Mouse (Mus musculus) MEL (cell line): ENCODE data around the gene Grip1. TPM values are rescaled to one million over a fixed set of nuclear protein-coding genes. Genes with fewer than 3 reads are reported as not detected.

Source experiments
- DNase-seq: peaks from one replicate; pipeline ENCODE4 v3.0.0; 2011; ENCODE audit warnings: low read depth, low spot score
- H3K27ac ChIP-seq: 2 replicates; pipeline ENCODE4 v1.5.1; 2012; ENCODE audit warnings: low read depth, mild to moderate bottlenecking, control low read depth, low read length, moderate library complexity; ENCODE audit not compliant: control insufficient read depth
- H3K27me3 ChIP-seq, 2 experiments: fragments of 150-350 bp in 1 of 2; sonication (generic) in 1 of 2; 2 replicates each; pipeline ENCODE4 v1.6.1; 2012; ENCODE audit warnings: low read length in 2 of 2, mild to moderate bottlenecking in 2 of 2, improper control_type of control experiment in 1 of 2, moderate library complexity in 1 of 2; ENCODE audit not compliant: insufficient read depth in 2 of 2, control insufficient read depth in 1 of 2
- H3K36me3 ChIP-seq, 2 experiments: 2 replicates each; pipeline ENCODE4 v1.6.1; 2012 to 2014; ENCODE audit warnings: low read length in 2 of 2, improper control_type of control experiment in 1 of 2, inconsistent platforms in 1 of 2, mild to moderate bottlenecking in 1 of 2; ENCODE audit not compliant: insufficient read depth in 2 of 2, control insufficient read depth in 1 of 2
- H3K4me1 ChIP-seq, 2 experiments: fragments of 150-350 bp in 1 of 2; sonication (generic) in 1 of 2; 2 replicates each; pipeline ENCODE4 v1.6.1; 2012; ENCODE audit warnings: low read length in 2 of 2, improper control_type of control experiment in 1 of 2, mild to moderate bottlenecking in 1 of 2; ENCODE audit not compliant: insufficient read depth in 2 of 2, control insufficient read depth in 1 of 2
- H3K4me3 ChIP-seq, 2 experiments: fragments of 150-350 bp in 1 of 2; sonication (generic) in 1 of 2; 2 replicates each; pipeline ENCODE4 v1.5.1; 2012; ENCODE audit warnings: low read depth in 2 of 2, low read length in 2 of 2, mild to moderate bottlenecking in 2 of 2, moderate library complexity in 2 of 2, control low read depth in 1 of 2, improper control_type of control experiment in 1 of 2; ENCODE audit not compliant: control insufficient read depth in 1 of 2, insufficient read depth in 1 of 2
- H3K79me2 ChIP-seq: 2 replicates; pipeline ENCODE4 v1.6.1; 2012; ENCODE audit warnings: mild to moderate bottlenecking, low read length, moderate library complexity; ENCODE audit not compliant: control insufficient read depth, poor library complexity, insufficient read depth
- H3K9ac ChIP-seq: 2 replicates; pipeline ENCODE4 v1.6.1; 2012; ENCODE audit warnings: low read depth, mild to moderate bottlenecking, control low read depth, low read length, moderate library complexity; ENCODE audit not compliant: control insufficient read depth, poor library complexity, severe bottlenecking
- H3K9me3 ChIP-seq: fragments of 150-350 bp; sonication (generic); replicated peaks from 2 replicates; pipeline ENCODE4 v1.6.1; 2012; ENCODE audit warnings: mild to moderate bottlenecking, low read length, improper control_type of control experiment, moderate library complexity; ENCODE audit not compliant: insufficient read depth
- BHLHE40 ChIP-seq: IDR thresholded peaks from 2 replicates; pipeline ENCODE4 v1.6.1; 2012; ENCODE audit warnings: low read depth, mild to moderate bottlenecking, inconsistent platforms, low read length, improper control_type of control experiment, borderline replicate concordance
- CHD2 ChIP-seq: IDR thresholded peaks from 2 replicates; pipeline ENCODE4 v1.6.1; 2011; ENCODE audit warnings: low read length, improper control_type of control experiment
- CTCF ChIP-seq, 3 experiments: IDR thresholded peaks in 2 of 3; conservative IDR thresholded peaks in 1 of 3; 2 replicates each; pipeline ENCODE4 v1.5.1; 2011 to 2012; ENCODE audit warnings: low read length in 3 of 3, low read depth in 2 of 3, mild to moderate bottlenecking in 2 of 3, improper control_type of control experiment in 1 of 3, inconsistent platforms in 1 of 3, mixed read lengths in 1 of 3, moderate library complexity in 1 of 3; ENCODE audit not compliant: control insufficient read depth in 1 of 3, insufficient read depth in 1 of 3, poor library complexity in 1 of 3, severe bottlenecking in 1 of 3
- ELF1 ChIP-seq: IDR thresholded peaks from 2 replicates; pipeline ENCODE4 v1.6.1; 2014; ENCODE audit warnings: low read depth, mild to moderate bottlenecking, inconsistent platforms, low read length, improper control_type of control experiment, moderate library complexity
- EP300 ChIP-seq, 2 experiments: IDR thresholded peaks; 2 replicates each; pipeline ENCODE4 v1.6.1; 2011; ENCODE audit warnings: improper control_type of control experiment in 2 of 2, low read length in 2 of 2, low read depth in 1 of 2, mild to moderate bottlenecking in 1 of 2
- ETS1 ChIP-seq: IDR thresholded peaks from 2 replicates; pipeline ENCODE4 v1.6.1; 2012; ENCODE audit warnings: low read depth, mild to moderate bottlenecking, inconsistent platforms, low read length, improper control_type of control experiment, moderate library complexity
- GABPA ChIP-seq: IDR thresholded peaks from 2 replicates; pipeline ENCODE4 v1.6.1; 2012; ENCODE audit warnings: low read depth, mild to moderate bottlenecking, inconsistent platforms, low read length, improper control_type of control experiment, moderate library complexity
- GATA1 ChIP-seq: IDR thresholded peaks from 2 replicates; pipeline ENCODE4 v1.6.1; 2011; ENCODE audit warnings: low read depth, low read length, improper control_type of control experiment
- HCFC1 ChIP-seq: IDR thresholded peaks from 2 replicates; pipeline ENCODE4 v1.6.1; 2012; ENCODE audit warnings: low read depth, mild to moderate bottlenecking, inconsistent platforms, low read length, improper control_type of control experiment, moderate library complexity
- KAT2A ChIP-seq: conservative IDR thresholded peaks from 2 replicates; pipeline ENCODE4 v1.6.1; 2012; ENCODE audit warnings: low read depth, low read length, improper control_type of control experiment, inconsistent platforms
- MAX ChIP-seq: IDR thresholded peaks from 2 replicates; pipeline ENCODE4 v1.6.1; 2011; ENCODE audit warnings: low read length, improper control_type of control experiment
- MAZ ChIP-seq: IDR thresholded peaks from 2 replicates; pipeline ENCODE4 v1.6.1; 2012; ENCODE audit warnings: low read depth, mild to moderate bottlenecking, inconsistent platforms, low read length, improper control_type of control experiment
- MEF2A ChIP-seq: IDR thresholded peaks from 2 replicates; pipeline ENCODE4 v1.6.1; 2014; ENCODE audit warnings: low read depth, mild to moderate bottlenecking, inconsistent platforms, low read length, improper control_type of control experiment; ENCODE audit not compliant: poor library complexity, insufficient replicate concordance, severe bottlenecking; ENCODE audit errors: extremely low read depth
- MXI1 ChIP-seq: IDR thresholded peaks from 2 replicates; pipeline ENCODE4 v1.6.1; 2011; ENCODE audit warnings: mild to moderate bottlenecking, low read depth, low read length, improper control_type of control experiment
- NRF1 ChIP-seq: IDR thresholded peaks from 2 replicates; pipeline ENCODE4 v1.6.1; 2014; ENCODE audit warnings: low read depth, mild to moderate bottlenecking, inconsistent platforms, low read length, improper control_type of control experiment, moderate library complexity; ENCODE audit not compliant: poor library complexity, insufficient read depth, severe bottlenecking
- POLR2AphosphoS2 ChIP-seq: IDR thresholded peaks from 2 replicates; pipeline ENCODE4 v1.6.1; 2011; ENCODE audit warnings: low read length, improper control_type of control experiment
- POLR2AphosphoS5 ChIP-seq: IDR thresholded peaks from 2 replicates; pipeline ENCODE4 v1.6.1; 2012; ENCODE audit warnings: low read depth, borderline replicate concordance, mild to moderate bottlenecking, inconsistent platforms, low read length, moderate library complexity, mixed read lengths
- RAD21 ChIP-seq: IDR thresholded peaks from 2 replicates; pipeline ENCODE4 v1.6.1; 2011; ENCODE audit warnings: mild to moderate bottlenecking, low read depth, low read length, improper control_type of control experiment
- RCOR1 ChIP-seq: IDR thresholded peaks from 2 replicates; pipeline ENCODE4 v1.6.1; 2012; ENCODE audit warnings: low read depth, mild to moderate bottlenecking, inconsistent platforms, low read length, improper control_type of control experiment
- SIN3A ChIP-seq: IDR thresholded peaks from 2 replicates; pipeline ENCODE4 v1.6.1; 2012; ENCODE audit warnings: low read length, improper control_type of control experiment, inconsistent platforms
- SMC3 ChIP-seq: IDR thresholded peaks from 2 replicates; pipeline ENCODE4 v1.6.1; 2011; ENCODE audit warnings: low read depth, low read length, improper control_type of control experiment
- TAL1 ChIP-seq: IDR thresholded peaks from 2 replicates; pipeline ENCODE4 v1.6.1; 2012; ENCODE audit warnings: mild to moderate bottlenecking, inconsistent platforms, low read length, moderate library complexity, mixed read lengths
- TCF12 ChIP-seq: IDR thresholded peaks from 2 replicates; pipeline ENCODE4 v1.6.1; 2014; ENCODE audit warnings: low read depth, mild to moderate bottlenecking, inconsistent platforms, low read length, improper control_type of control experiment, moderate library complexity
- USF1 ChIP-seq: IDR thresholded peaks from 2 replicates; pipeline ENCODE4 v1.6.1; 2014; ENCODE audit warnings: low read depth, mild to moderate bottlenecking, inconsistent platforms, low read length, improper control_type of control experiment, moderate library complexity
- USF2 ChIP-seq, 2 experiments: IDR thresholded peaks; 2 replicates each; pipeline ENCODE4 v1.6.1; 2011 to 2012; ENCODE audit warnings: improper control_type of control experiment in 2 of 2, low read length in 2 of 2, borderline replicate concordance in 1 of 2, inconsistent platforms in 1 of 2, low read depth in 1 of 2, mild to moderate bottlenecking in 1 of 2; ENCODE audit not compliant: insufficient read depth in 1 of 2
- ZC3H11A ChIP-seq: IDR thresholded peaks from 2 replicates; pipeline ENCODE4 v1.6.1; 2012; ENCODE audit warnings: low read depth, mild to moderate bottlenecking, inconsistent platforms, low read length, improper control_type of control experiment
- ZMIZ1 ChIP-seq: IDR thresholded peaks from 2 replicates; pipeline ENCODE4 v1.6.1; 2012; ENCODE audit warnings: low read depth, mild to moderate bottlenecking, inconsistent platforms, low read length, improper control_type of control experiment, moderate library complexity
- polyA plus RNA-seq, 2 experiments: library from polyadenylated mRNA; stranded (reverse) in 1 of 2; unstranded in 1 of 2; fragments of >175 nt in 1 of 2; fragments of >200 nt in 1 of 2; gene quantifications; 2 replicates each; pipeline versions ENCODE4 v1.2.1 to v1.2.4; 2012; ENCODE audit warnings: low replicate concordance in 2 of 2, low read depth in 1 of 2; ENCODE audit not compliant: insufficient read length in 2 of 2, insufficient read depth in 1 of 2, missing spikeins in 1 of 2
- total RNA-seq: library from RNA; depleted of rRNA; stranded (reverse); fragments of 300-350 nt; gene quantifications from 2 replicates; pipeline ENCODE4 v1.2.3, GENCODE M21; 2012

Grip1 gene
- total and polyA plus RNA-seq, 3 experiments = 0.04 TPM; not detected in 2

GRCm38 (mm10) chr10:119722471-119722870, 268.8 kb downstream of the Grip1 start:
- Histone ChIP-seq H3K4me3 (no peak overlapping the region), H3K27me3 (no peaks in the 10 kb centered on the region), H3K4me1 (no peaks in the 10 kb centered on the region), H3K9me3 (no peaks in the 10 kb centered on the region), H3K79me2 (no peaks in the 10 kb centered on the region), H3K27ac (no peak overlapping the region), H3K9ac (no peak overlapping the region), H3K36me3 (no peaks in the 10 kb centered on the region)
- no peak for DNase-seq
- no peak for TF ChIP-seq HCFC1
- no peak for TF ChIP-seq POLR2AphosphoS2
- TF ChIP-seq MXI1 = no peak
- TF ChIP-seq TCF12 = no peak
- TF ChIP-seq EP300 (IDR thresholded peaks at IDR 0.05; ENCODE audit: low read depth in 1 of 2, low read length in 2 of 2) = no peak

- Histone ChIP-seq H3K4me1 (no peaks in the 10 kb centered on the region), H3K79me2 (no peaks in the 10 kb centered on the region)
- no peak for DNase-seq
Observed at GRCm38 (mm10) chr10:119723671-119724070, 270.0 kb downstream of the Grip1 start.

GRCm38 (mm10) chr10:119725363-119725762, 271.7 kb downstream of the Grip1 start:
- no peak for DNase-seq
- Histone ChIP-seq H3K9me3 (no peaks in the 10 kb centered on the region), H3K4me1 (no peaks in the 10 kb centered on the region)

More at GRCm38 (mm10) chr10:119723671-119724070, 270.0 kb downstream of the Grip1 start:
- Histone ChIP-seq H3K4me3 (no peak overlapping the region), H3K27ac (no peak overlapping the region), H3K36me3 (no peaks in the 10 kb centered on the region), H3K9me3 (no peaks in the 10 kb centered on the region), H3K27me3 (no peaks in the 10 kb centered on the region), H3K9ac (no peak overlapping the region)
- no peak for TF ChIP-seq CTCF (IDR thresholded peaks at IDR 0.05 in 2 of 3, conservative IDR thresholded peaks at IDR 0.05 in 1 of 3; ENCODE audit: control insufficient read depth in 1 of 3, insufficient read depth in 1 of 3, low read depth in 2 of 3, low read length in 3 of 3, poor library complexity in 1 of 3, severe bottlenecking in 1 of 3)
- no peak for TF ChIP-seq HCFC1
- no peak for TF ChIP-seq ETS1
- TF ChIP-seq MAX = no peak
- no peak for TF ChIP-seq NRF1
- no peak for TF ChIP-seq ELF1
- TF ChIP-seq CHD2 = no peak
- no peak for TF ChIP-seq MAZ
- no peak for TF ChIP-seq EP300 (IDR thresholded peaks at IDR 0.05; ENCODE audit: low read depth in 1 of 2, low read length in 2 of 2)
- TF ChIP-seq SMC3 = no peak
- TF ChIP-seq POLR2AphosphoS5 = no peak
- no peak for TF ChIP-seq ZC3H11A
- TF ChIP-seq MXI1 = no peak
- no peak for TF ChIP-seq BHLHE40
- TF ChIP-seq MEF2A = no peak
- no peak for TF ChIP-seq USF2 (IDR thresholded peaks at IDR 0.05; ENCODE audit: borderline replicate concordance in 1 of 2, insufficient read depth in 1 of 2, low read depth in 1 of 2, low read length in 2 of 2)
- TF ChIP-seq TCF12 = no peak
- TF ChIP-seq KAT2A = no peak
- no peak for TF ChIP-seq USF1
- no peak for TF ChIP-seq RCOR1

More at GRCm38 (mm10) chr10:119725363-119725762, 271.7 kb downstream of the Grip1 start:
- H3K79me2 ChIP-seq = no peaks in the 10 kb centered on the region
- no peak overlapping the region for H3K27ac ChIP-seq
- no peaks in the 10 kb centered on the region for H3K36me3 ChIP-seq
- H3K9ac ChIP-seq = no peak overlapping the region
- TF ChIP-seq MEF2A = no peak
- TF ChIP-seq GABPA = no peak
- TF ChIP-seq BHLHE40 = no peak
- no peak for TF ChIP-seq HCFC1
- no peak for TF ChIP-seq TAL1
- no peak for TF ChIP-seq MXI1
- no peak for TF ChIP-seq MAZ
- no peak for TF ChIP-seq SIN3A
- TF ChIP-seq ZMIZ1 = no peak
- no peak for TF ChIP-seq USF2 (IDR thresholded peaks at IDR 0.05; ENCODE audit: borderline replicate concordance in 1 of 2, insufficient read depth in 1 of 2, low read depth in 1 of 2, low read length in 2 of 2)
- no peak for TF ChIP-seq POLR2AphosphoS2
- no peak for TF ChIP-seq CTCF (IDR thresholded peaks at IDR 0.05 in 2 of 3, conservative IDR thresholded peaks at IDR 0.05 in 1 of 3; ENCODE audit: control insufficient read depth in 1 of 3, insufficient read depth in 1 of 3, low read depth in 2 of 3, low read length in 3 of 3, poor library complexity in 1 of 3, severe bottlenecking in 1 of 3)
- no peak for TF ChIP-seq GATA1
- TF ChIP-seq MAX = no peak
- no peak for TF ChIP-seq RAD21
- H3K4me3 ChIP-seq = no peak overlapping the region
- no peaks in the 10 kb centered on the region for H3K27me3 ChIP-seq
